Mouse (Mus musculus) olfactory bulb, adult 2 months (tissue): ENCODE results near the gene Dpp10.
A peak's percentile ranks its signal among the peaks of the same experiment; 100 is the strongest.

ENCODE experiments used
- CTCF ChIP-seq: fragments of 200-500 bp; IDR thresholded peaks from 2 replicates; pipeline ENCODE4 v1.5.1; 2012; ENCODE audit warnings: low read depth, mild to moderate bottlenecking, low read length, moderate library complexity; ENCODE audit not compliant: insufficient read depth
- POLR2A ChIP-seq: fragments of 200-500 bp; IDR thresholded peaks from 2 replicates; pipeline ENCODE4 v1.6.1; 2012; ENCODE audit warnings: mild to moderate bottlenecking, low read depth, low read length, moderate library complexity; ENCODE audit not compliant: insufficient read depth

- no peak for TF ChIP-seq CTCF
- peak; percentile 79 for TF ChIP-seq POLR2A
Observed at GRCm38 (mm10) chr1:124045761-124046300, 472 bp upstream of the Dpp10 start.
